Mouse (Mus musculus) embryonic facial prominence, embryonic 15.5 days (tissue): ENCODE results near the gene Srgap1. TPM values are rescaled to one million over a fixed set of nuclear protein-coding genes. Genes with fewer than 3 reads are reported as not detected.
A peak's percentile ranks its signal among the peaks of the same experiment; 100 is the strongest.

Experiments
- ATAC-seq: fragments of 200-750 bp; cut with Nextera tagmentation; 2 replicates; pipeline ENCODE4 v1.8.0; 2017; ENCODE audit warnings: low read depth, moderate TSS enrichment; ENCODE audit not compliant: insufficient number of reproducible peaks, low FRiP score, low TSS enrichment
- H3K27ac ChIP-seq: fragments of 300-500 bp; sonication (generic); replicated peaks from 2 replicates; pipeline ENCODE4 v1.5.1; 2015; ENCODE audit warnings: mild to moderate bottlenecking, inconsistent platforms
- H3K27me3 ChIP-seq: fragments of 300-500 bp; sonication (generic); 2 replicates; pipeline ENCODE4 v1.6.1; 2015; ENCODE audit warnings: inconsistent platforms
- H3K36me3 ChIP-seq: fragments of 300-500 bp; sonication (generic); 2 replicates; pipeline ENCODE4 v1.6.1; 2015; ENCODE audit warnings: mild to moderate bottlenecking, inconsistent platforms
- H3K4me1 ChIP-seq: fragments of 300-500 bp; sonication (generic); 2 replicates; pipeline ENCODE4 v1.6.1; 2015; ENCODE audit warnings: inconsistent platforms
- H3K4me2 ChIP-seq: fragments of 300-500 bp; sonication (generic); replicated peaks from 2 replicates; pipeline ENCODE4 v1.6.1; 2015; ENCODE audit warnings: mild to moderate bottlenecking, inconsistent platforms
- H3K4me3 ChIP-seq: fragments of 300-500 bp; sonication (generic); replicated peaks from 2 replicates; pipeline ENCODE4 v1.5.1; 2015; ENCODE audit warnings: mild to moderate bottlenecking, inconsistent platforms
- H3K9ac ChIP-seq: fragments of 300-500 bp; sonication (generic); 2 replicates; pipeline ENCODE4 v1.6.1; 2015; ENCODE audit warnings: inconsistent platforms
- H3K9me3 ChIP-seq: fragments of 300-500 bp; sonication (generic); replicated peaks from 2 replicates; pipeline ENCODE4 v1.6.1; 2016; ENCODE audit warnings: inconsistent platforms
- WGBS: fragments of 180-500 bp; shearing (Covaris S2); methylation state at CpG from one replicate; pipeline ENCODE4 v1.1.7; 2015; 5-methylcytosine and 5-hydroxymethylcytosine counted together
- polyA plus RNA-seq: library from polyadenylated mRNA; unstranded; fragments of >200 nt; fragmentation: Nextera tagmentation; extraction: Ambion mirVana; gene quantifications from 2 replicates; pipeline ENCODE4 v1.2.1, GENCODE M21; 2015

Srgap1 gene
- polyA plus RNA-seq, 1 experiment from 2014 or later = 13.1 TPM

DNA sequence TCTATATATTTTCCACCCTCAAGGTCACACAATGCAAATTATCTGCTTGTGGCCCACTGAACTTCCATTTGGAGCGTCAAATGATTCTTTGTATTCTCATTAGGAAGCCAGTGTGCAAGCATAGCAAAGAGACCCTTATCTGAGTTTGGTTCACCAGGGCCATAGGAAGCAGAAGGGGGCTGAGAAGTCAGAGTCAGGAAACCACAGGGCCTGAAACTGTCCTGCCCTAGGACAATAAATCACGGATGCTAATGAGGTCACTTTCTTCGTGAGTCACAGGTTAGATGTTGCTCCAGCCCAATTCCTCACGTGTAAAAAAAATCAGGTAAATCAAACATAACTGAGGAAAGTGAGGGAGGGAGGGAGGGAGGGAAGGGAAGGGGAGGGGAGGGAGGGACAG is 85.1 kb downstream of the Srgap1 start:
- Histone ChIP-seq H3K9me3 (no peaks in the 10 kb centered on the region), H3K4me3 (no peak overlapping the region), H3K36me3 (no peaks in the 10 kb centered on the region), H3K4me1 (0 out of 2 replicates have a peak, but pooled peaks cover 7% of the 10 kb centered on the region), H3K27me3 (no peaks in the 10 kb centered on the region), H3K27ac (no peak overlapping the region), H3K4me2 (no peak overlapping the region), H3K9ac (no peak overlapping the region)
- 63% methylated on average over 4 of the region's 4 CpGs for WGBS
- no peak for ATAC-seq

DNA sequence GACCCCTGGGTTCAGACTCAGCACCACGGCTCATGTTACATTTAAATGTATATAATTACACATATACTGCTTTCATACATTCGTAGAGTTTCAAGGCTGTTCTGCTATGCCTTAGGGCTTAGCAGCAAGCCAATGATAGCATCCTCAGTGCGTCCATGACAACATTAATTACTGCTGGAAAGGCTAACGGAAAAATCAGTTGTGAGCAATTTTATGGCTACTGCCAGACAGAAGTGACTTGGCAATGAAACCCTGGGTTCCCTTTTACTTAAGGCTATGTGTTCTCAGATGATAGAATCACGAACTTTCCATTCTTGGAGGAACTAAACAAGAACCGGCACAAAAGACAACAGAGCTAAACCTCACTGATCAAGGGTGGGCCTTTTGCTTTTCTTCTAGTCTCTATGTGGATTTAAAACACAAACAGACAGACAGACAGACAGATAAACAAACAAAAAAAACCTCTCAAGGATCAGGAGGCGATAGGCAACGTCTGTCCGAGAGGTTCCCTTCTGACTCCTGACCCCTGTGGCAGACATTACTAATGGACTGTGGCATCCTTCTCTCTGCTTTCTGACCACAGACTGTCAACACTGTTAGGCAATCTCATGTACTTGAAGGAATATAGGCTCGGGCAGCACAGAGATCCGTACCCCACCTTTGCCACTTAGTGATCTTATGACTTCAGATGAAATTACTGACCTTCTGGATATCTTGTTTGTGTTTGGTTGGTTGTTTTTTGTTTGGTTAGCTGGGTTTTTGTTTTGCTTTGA is 85.8 kb downstream of the Srgap1 start:
- Histone ChIP-seq H3K4me2 (no peak overlapping the region), H3K9ac (no peak overlapping the region), H3K36me3 (no peaks in the 10 kb centered on the region), H3K4me1 (0 out of 2 replicates have a peak, but pooled peaks cover 7% of the 10 kb centered on the region), H3K9me3 (no peaks in the 10 kb centered on the region), H3K27ac (peak overlapping the region; percentile 44; the same call in 1 of the 2 replicates), H3K27me3 (no peaks in the 10 kb centered on the region), H3K4me3 (no peak overlapping the region)
- ATAC-seq = 0 out of 2 replicates have a peak, but pooled peaks have one; percentile 29
- whole genome bisulfite sequencing = 31% methylated on average over 11 of the region's 11 CpGs

DNA sequence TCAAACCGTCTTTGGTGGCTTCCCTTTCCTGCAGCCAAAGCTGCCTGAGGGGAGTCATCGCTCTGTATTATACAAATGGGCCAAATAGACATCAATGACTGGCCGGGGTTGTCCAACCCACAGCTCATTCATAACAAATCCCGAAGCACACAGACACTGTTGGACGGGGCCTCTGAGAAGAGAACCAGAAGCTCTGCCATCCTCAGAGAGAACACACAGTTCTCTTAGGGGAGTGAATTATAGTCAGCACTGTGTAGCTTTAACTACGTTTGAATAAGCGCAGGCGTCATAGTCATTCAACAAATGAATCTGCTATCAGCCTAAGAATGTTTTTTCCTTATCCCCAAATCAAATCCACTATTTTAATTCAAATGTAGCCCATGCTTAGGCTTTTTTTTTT is 88.4 kb downstream of the Srgap1 start:
- ATAC-seq = no peak

DNA sequence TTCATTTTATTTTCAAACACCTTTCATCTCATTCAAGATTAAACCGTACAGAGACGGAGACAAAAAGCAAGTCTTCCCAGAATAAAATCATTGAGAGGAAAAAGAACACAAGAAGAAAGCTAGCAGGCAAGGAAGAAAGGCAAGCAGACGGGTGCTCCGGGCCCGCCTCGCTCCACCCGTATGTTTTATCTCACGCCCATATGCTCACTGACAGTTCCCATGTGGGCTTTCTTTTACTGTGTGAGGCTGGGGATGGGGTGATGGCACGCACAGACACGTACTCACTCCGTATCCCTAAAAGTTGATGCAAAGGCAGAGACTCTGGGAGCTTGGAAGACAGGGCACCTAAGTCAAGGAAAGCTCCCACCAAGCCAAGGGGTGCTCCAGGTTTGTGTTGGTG is 90.6 kb downstream of the Srgap1 start:
- H3K4me2 ChIP-seq = no peak overlapping the region
- H3K27ac ChIP-seq = no peak overlapping the region
- WGBS = 66% methylated on average over 11 of the region's 11 CpGs
- no peaks in the 10 kb centered on the region for H3K36me3 ChIP-seq
- H3K4me1 ChIP-seq = 0 out of 2 replicates have a peak, but pooled peaks cover 6% of the 10 kb centered on the region
- H3K9ac ChIP-seq = no peak overlapping the region
- H3K4me3 ChIP-seq = no peak overlapping the region
- H3K27me3 ChIP-seq = no peaks in the 10 kb centered on the region
- ATAC-seq = no peak
- H3K9me3 ChIP-seq = no peaks in the 10 kb centered on the region

More for the DNA sequence above, 88.4 kb downstream of the Srgap1 start:
- Histone ChIP-seq H3K36me3 (no peaks in the 10 kb centered on the region), H3K27ac (no peak overlapping the region), H3K9ac (no peak overlapping the region), H3K4me1 (0 out of 2 replicates have a peak, but pooled peaks cover 7% of the 10 kb centered on the region), H3K4me2 (no peak overlapping the region), H3K9me3 (no peaks in the 10 kb centered on the region), H3K27me3 (no peaks in the 10 kb centered on the region), H3K4me3 (no peak overlapping the region)
- 74% methylated on average over 8 of the region's 8 CpGs for WGBS

DNA sequence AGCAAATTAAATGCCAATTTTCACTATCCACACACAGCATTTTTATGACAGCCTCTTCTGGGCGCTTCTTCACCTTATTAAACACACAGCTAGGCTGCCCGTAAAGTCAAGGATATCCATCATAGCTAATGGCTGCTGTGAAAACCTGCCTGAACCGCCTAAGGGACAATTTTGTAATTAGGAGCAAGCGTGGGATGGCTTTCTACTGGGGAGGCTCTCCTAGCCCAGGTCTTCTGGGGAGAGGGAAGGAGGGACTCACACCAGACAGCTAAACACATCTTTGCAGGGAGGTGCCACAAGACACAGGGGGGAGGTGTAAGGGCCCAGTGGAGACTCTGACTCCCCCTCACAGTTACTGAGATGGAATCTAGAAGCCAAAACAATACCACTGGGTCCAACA is 91.4 kb downstream of the Srgap1 start:
- H3K36me3 ChIP-seq = no peaks in the 10 kb centered on the region
- H3K4me2 ChIP-seq = no peak overlapping the region
- H3K9ac ChIP-seq = no peak overlapping the region
- 63% methylated on average over 4 of the region's 4 CpGs for WGBS
- H3K4me1 ChIP-seq = no peaks in the 10 kb centered on the region
- H3K27me3 ChIP-seq = no peaks in the 10 kb centered on the region
- no peaks in the 10 kb centered on the region for H3K9me3 ChIP-seq
- H3K4me3 ChIP-seq = no peak overlapping the region
- no peak for ATAC-seq
- H3K27ac ChIP-seq = no peak overlapping the region

DNA sequence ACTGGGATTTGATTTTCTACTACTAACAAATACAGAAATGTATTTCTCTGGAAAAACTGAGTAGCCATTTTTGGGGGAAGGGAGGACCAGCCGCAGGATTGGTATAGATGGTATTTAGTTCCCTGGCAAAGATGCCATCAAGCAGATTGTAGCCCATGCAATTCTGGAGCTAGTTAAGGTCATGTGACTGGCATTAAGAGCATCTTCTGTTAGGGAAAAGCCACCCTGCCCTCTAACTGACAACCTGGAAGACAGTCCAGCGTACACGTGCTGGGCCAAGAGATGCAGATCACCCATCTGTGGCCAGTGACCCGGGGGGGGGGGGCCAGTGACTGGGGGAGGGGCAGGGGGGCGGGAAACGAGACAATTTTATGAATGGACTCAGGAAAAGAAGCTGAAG is 92.2 kb downstream of the Srgap1 start:
- Histone ChIP-seq H3K27ac (no peak overlapping the region), H3K9ac (no peak overlapping the region), H3K36me3 (no peaks in the 10 kb centered on the region), H3K9me3 (no peaks in the 10 kb centered on the region), H3K4me2 (no peak overlapping the region), H3K4me1 (no peaks in the 10 kb centered on the region), H3K27me3 (no peaks in the 10 kb centered on the region), H3K4me3 (no peak overlapping the region)
- no peak for ATAC-seq
- 83% methylated on average over 6 of the region's 6 CpGs for WGBS

DNA sequence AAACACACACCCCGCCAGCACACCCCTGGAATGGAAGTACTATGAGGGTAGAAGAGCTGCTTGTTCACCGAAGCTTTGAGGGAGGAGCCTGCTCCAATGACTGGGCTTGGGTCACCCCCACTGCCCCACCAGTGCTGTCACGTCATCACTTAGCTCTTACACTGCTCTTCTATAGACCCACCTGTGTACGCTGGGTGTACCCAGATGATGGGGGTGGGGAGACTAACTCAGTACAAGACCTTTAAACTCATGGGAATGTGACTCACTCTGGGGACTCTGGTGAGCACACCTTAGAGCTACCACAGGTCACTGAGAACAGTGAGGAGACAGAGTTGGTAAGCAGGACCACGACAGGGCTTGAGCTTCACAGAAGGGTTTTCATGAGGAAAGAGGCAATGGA is 94.1 kb downstream of the Srgap1 start:
- Histone ChIP-seq H3K4me3 (no peak overlapping the region), H3K4me1 (no peaks in the 10 kb centered on the region), H3K4me2 (no peak overlapping the region), H3K27me3 (no peaks in the 10 kb centered on the region), H3K27ac (no peak overlapping the region), H3K36me3 (no peaks in the 10 kb centered on the region), H3K9ac (no peak overlapping the region), H3K9me3 (no peaks in the 10 kb centered on the region)
- ATAC-seq = peak; percentile 7; the same call in 1 of the 2 replicates
- WGBS = 86% methylated on average over 5 of the region's 5 CpGs

DNA sequence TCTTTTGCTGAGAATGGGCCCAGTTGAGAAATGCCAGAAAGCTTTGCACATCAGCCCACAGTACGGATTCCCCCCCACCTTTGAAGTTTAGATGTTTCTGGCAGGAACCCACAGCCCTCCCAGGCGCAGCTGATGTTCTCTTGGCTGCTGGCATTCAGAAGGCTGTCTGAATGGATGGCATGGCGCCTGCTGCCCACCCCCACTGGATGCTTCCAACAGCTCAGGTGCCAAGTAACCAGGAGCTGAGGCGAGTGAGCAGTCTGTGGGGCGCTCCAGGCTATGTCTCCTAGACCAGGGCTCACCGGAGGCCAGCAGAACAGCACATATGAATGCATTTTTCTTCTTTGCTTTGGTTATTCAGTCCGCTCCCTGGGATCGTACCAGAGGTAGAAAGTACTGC is 100.9 kb downstream of the Srgap1 start:
- no peak for ATAC-seq
- 76% methylated on average over 8 of the region's 8 CpGs for WGBS
- H3K9ac ChIP-seq = no peak overlapping the region
- H3K4me2 ChIP-seq = no peak overlapping the region
- no peaks in the 10 kb centered on the region for H3K36me3 ChIP-seq
- H3K27ac ChIP-seq = no peak overlapping the region
- H3K4me3 ChIP-seq = no peak overlapping the region
- H3K4me1 ChIP-seq = no peaks in the 10 kb centered on the region; the same call in 1 of the 2 replicates
- H3K27me3 ChIP-seq = no peaks in the 10 kb centered on the region
- no peaks in the 10 kb centered on the region for H3K9me3 ChIP-seq

DNA sequence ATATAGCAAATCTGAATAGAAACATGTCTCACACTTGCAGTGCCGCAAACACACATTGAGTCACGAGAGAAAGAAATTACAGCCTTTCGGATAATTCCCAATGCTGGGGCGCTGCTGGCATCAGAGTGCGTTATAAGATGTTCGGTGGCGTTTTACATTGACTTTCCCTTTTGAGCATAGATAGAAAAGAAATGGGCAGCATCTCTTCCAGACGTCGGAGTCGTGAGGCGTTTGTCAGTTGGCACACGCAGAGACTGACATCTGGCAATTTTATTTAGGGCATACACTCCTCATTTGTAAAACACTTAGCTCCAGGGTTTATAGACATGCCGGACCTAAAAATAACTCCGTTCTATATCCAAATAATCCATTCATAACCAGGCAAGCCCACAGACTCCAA is 115.2 kb downstream of the Srgap1 start:
- no peak for ATAC-seq
- no peak overlapping the region for H3K4me2 ChIP-seq
- H3K36me3 ChIP-seq = no peaks in the 10 kb centered on the region
- peaks cover 22% of the 10 kb centered on the region for H3K4me1 ChIP-seq
- H3K27me3 ChIP-seq = no peaks in the 10 kb centered on the region
- H3K9me3 ChIP-seq = no peaks in the 10 kb centered on the region
- H3K9ac ChIP-seq = no peak overlapping the region
- no peak overlapping the region for H3K27ac ChIP-seq
- no peak overlapping the region for H3K4me3 ChIP-seq
- 56% methylated on average over 14 of the region's 14 CpGs for WGBS

DNA sequence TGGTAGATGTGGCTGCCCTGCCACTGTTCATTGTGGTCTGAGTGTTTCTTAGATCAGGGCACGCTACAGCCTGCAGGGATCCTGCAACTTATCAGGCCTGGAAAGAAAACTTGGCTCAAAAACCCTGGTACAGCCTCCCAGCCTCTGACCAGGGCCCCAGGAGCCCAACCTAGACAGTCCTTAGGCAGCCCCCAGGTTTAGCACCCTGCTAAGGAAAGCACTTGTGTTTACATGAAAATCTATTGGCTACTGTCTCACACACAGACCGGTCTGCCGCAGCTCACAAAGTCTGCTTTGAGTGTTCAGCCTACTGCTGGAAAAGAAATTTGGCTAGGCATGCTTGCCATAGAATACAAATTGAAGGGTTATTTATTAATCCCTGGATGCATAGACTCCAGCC is 121.0 kb downstream of the Srgap1 start:
- H3K36me3 ChIP-seq = no peaks in the 10 kb centered on the region
- H3K4me3 ChIP-seq = no peak overlapping the region
- no peaks in the 10 kb centered on the region for H3K9me3 ChIP-seq
- no peak overlapping the region for H3K27ac ChIP-seq
- H3K9ac ChIP-seq = no peak overlapping the region
- H3K4me1 ChIP-seq = peaks cover 2% of the 10 kb centered on the region
- H3K4me2 ChIP-seq = no peak overlapping the region
- ATAC-seq = no peak
- H3K27me3 ChIP-seq = no peaks in the 10 kb centered on the region
- WGBS = 76% methylated on average over 3 of the region's 3 CpGs

DNA sequence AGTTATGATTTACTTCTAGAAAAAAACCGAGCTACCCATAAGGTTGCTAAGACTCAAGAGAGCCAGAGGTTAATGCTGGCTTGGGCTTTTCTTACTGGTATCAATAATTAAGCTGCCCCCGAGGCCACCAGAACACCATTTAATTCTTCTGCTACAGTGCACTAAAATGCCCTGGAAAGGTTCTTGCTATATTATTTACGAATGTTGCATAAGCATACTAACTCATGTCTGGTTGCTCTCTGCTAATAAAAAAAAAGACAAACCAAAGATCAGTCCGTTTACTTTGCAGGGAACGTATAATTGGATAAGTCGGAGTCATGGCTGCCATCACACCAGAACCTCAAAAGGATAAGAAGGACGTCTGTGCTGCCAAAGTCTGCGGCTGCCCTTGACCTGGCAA is 128.1 kb downstream of the Srgap1 start:
- Histone ChIP-seq H3K27ac (no peak overlapping the region), H3K9ac (no peak overlapping the region), H3K27me3 (no peaks in the 10 kb centered on the region), H3K4me3 (no peak overlapping the region), H3K4me2 (no peak overlapping the region), H3K9me3 (no peaks in the 10 kb centered on the region), H3K4me1 (peaks cover 23% of the 10 kb centered on the region), H3K36me3 (no peaks in the 10 kb centered on the region)
- ATAC-seq = no peak
- WGBS = 57% methylated on average over 8 of the region's 8 CpGs

DNA sequence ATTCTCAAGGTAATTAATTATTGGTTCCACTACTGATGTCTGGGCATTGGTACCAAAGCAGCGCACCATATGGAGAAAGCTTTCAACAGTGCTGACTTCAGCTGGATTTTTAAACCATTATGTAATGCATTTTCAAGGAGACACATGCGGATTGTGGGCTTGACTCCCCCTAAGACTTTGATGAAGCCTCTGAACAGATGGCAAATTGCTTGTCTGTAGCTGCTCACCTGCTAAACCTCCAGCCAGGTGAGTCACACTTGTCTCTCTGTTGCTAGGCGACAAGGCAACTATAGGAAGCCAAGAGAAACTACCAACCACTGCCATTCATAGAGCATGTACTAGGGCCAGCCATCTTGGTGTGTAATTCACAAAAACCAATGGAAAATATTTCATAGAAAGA is 128.5 kb downstream of the Srgap1 start:
- ATAC-seq = 0 out of 2 replicates have a peak, but pooled peaks have one; percentile 35
- Histone ChIP-seq H3K4me1 (peaks cover 23% of the 10 kb centered on the region; the same call in 1 of the 2 replicates), H3K4me2 (no peak overlapping the region), H3K9me3 (no peaks in the 10 kb centered on the region), H3K27me3 (no peaks in the 10 kb centered on the region), H3K36me3 (no peaks in the 10 kb centered on the region), H3K27ac (no peak overlapping the region), H3K4me3 (no peak overlapping the region), H3K9ac (no peak overlapping the region)
- WGBS = 46% methylated on average over 3 of the region's 3 CpGs
